Mouse (Mus musculus): Measurements from ENCODE around the gene Olfr1502. TPM values are rescaled to one million over a fixed set of nuclear protein-coding genes. Genes with fewer than 3 reads are reported as not detected.

The Olfr1502 gene
- not detected in 2 replicates for polyA plus RNA-seq (2012; ENCODE audit: low replicate concordance)

DNA sequence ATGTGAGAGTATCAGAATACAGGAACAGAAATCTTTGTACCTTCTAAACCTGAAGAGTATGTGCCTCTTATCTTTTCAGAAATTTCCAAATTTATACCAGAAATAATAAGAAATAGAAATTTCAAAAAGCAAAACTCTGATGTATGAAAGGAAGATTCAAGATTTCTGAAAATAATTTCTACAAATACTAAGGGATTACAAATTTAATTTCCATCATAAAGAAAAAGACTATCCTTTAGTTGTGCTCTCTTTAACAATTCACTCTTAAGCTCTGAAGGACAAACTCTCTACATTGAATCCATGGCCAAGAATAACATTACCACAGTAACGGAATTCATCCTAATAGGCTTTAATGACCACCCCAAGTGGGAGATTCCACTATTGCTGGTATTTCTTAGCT lies at the start of gene Olfr1502:
Gene Olfr1502, plus strand, starts transcription at position 301 of the 400 bp plus-strand sequence.

DNA sequence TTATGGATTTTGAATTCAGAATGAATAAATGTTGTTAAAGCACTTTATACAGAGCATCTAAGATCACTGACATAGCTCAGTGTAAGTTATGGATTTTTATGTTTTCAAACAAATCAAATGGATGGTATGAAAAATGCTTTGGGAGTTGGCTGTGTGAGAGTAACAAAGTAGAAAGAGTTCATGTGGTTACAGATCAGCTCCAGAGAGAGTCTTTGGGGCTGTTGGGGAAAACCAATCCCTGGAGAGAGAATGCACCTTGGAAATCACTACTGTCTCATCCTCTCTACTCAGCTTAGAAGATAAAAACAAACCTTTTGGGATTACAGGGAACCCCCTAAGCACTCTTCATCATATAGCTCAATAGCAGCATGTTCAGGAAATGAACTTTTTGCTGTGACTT lies 42.2 kb upstream of the Olfr1502 start, which contains the start of gene Olfr1499:
Gene Olfr1499, minus strand, starts transcription at position 101 of the 400 bp plus-strand sequence.

GRCm38 (mm10) chr19:13830388-13830787 lies 31.2 kb upstream of the Olfr1502 start, which contains the start of gene Olfr1500:
TSS of gene Olfr1500 (minus strand) at chr19:13830488.

DNA sequence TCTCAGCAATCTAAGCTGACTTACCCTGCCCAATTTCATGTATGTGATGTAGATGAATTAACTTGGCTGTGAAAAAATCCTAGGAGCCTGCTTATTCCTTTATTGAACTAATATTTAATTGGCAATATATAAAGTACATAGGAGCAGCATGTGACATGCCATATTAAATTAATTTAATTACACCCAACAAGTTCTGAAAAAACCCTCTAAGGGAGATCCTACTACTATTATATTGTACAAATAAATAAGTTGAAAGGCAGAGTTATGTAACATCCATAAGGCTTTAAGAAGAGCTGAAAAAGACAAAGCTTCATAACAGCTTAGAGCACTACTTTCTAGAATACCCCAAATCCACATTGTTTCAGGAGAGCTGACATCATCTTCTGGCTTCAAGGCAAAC lies 11.0 kb upstream of the Olfr1502 start, which contains the start of gene Olfr1501:
Gene Olfr1501, minus strand, starts transcription at position 101 of the 400 bp plus-strand sequence.

GRCm38 (mm10) chr19:13897828-13898227 lies 36.2 kb downstream of the Olfr1502 start, which contains the start of gene Olfr1504:
TSS of gene Olfr1504 (minus strand) at chr19:13897928.

Other genes starting within 250 kb of the Olfr1502 start
- gene Olfr1487, start 244.4 kb upstream of the Olfr1502 start, polyA plus RNA-seq (2012; ENCODE audit: low replicate concordance): not detected in 2 replicates
- not detected in 2 replicates for gene Olfr1489, start 230.2 kb upstream of the Olfr1502 start, polyA plus RNA-seq (2012; ENCODE audit: low replicate concordance)
- gene Olfr1490, start 210.7 kb upstream of the Olfr1502 start, polyA plus RNA-seq (2012; ENCODE audit: low replicate concordance): not detected in 2 replicates
- gene Olfr1491, start 164.5 kb upstream of the Olfr1502 start, polyA plus RNA-seq (2012; ENCODE audit: low replicate concordance): not detected in 2 replicates
- not detected in 2 replicates for gene Olfr1493-ps1, start 138.5 kb upstream of the Olfr1502 start, polyA plus RNA-seq (2012; ENCODE audit: low replicate concordance)
- not detected in 2 replicates for gene Olfr1494, start 122.1 kb upstream of the Olfr1502 start, polyA plus RNA-seq (2012; ENCODE audit: low replicate concordance)
- not detected in 2 replicates for gene Olfr1495, start 97.2 kb upstream of the Olfr1502 start, polyA plus RNA-seq (2012; ENCODE audit: low replicate concordance)
- not detected in 2 replicates for gene Olfr1496, start 83.9 kb upstream of the Olfr1502 start, polyA plus RNA-seq (2012; ENCODE audit: low replicate concordance)
- gene Olfr1497, start 63.6 kb upstream of the Olfr1502 start, polyA plus RNA-seq (2012; ENCODE audit: low replicate concordance): not detected in 2 replicates
- not detected in 2 replicates for gene Olfr1499, start 42.3 kb upstream of the Olfr1502 start, polyA plus RNA-seq (2012; ENCODE audit: low replicate concordance)
- gene Olfr1500, start 31.3 kb upstream of the Olfr1502 start, polyA plus RNA-seq (2012; ENCODE audit: low replicate concordance): not detected in 2 replicates
- not detected in 2 replicates for gene Olfr1501, start 11.1 kb upstream of the Olfr1502 start, polyA plus RNA-seq (2012; ENCODE audit: low replicate concordance)
- gene Olfr1504, start 36.1 kb downstream of the Olfr1502 start, polyA plus RNA-seq (2012; ENCODE audit: low replicate concordance): not detected in 2 replicates
- gene Olfr1505, start 51.7 kb downstream of the Olfr1502 start, polyA plus RNA-seq (2012; ENCODE audit: low replicate concordance): not detected in 2 replicates